Mouse (Mus musculus): ENCODE measurements at regions not wholly inside any gene's neighbourhood (a gene's known extent, or its start where the extent isn't known, plus 50 kb on each side); places are given as distances from the start of the nearest gene placed in this dataset.
A peak's percentile ranks its signal among the peaks of the same experiment; 100 is the strongest.

DNA sequence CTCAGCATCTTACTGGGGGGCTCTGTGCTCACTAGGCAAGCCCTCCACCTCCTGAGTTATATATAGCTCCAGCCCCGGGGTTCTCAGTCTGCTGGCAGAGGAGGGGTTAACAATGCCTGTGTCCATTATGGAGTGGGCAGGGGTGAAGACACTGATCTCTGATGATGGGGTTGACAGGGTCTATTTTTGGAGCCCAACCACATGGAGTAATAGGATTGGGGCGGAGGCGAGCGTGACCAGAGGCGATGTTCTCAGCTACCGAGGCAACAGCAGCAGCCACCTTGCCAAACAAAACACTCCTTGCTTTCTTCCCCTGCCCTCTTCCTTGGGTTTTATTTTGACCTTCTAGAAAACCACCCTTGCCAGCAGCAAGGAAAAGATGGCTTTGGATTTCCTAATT is 141.1 kb upstream of the Gli2 start:
- ATAC-seq (no peak), DNase-seq (no peak)
- Histone ChIP-seq H3K4me3 (ENCODE audit: low read depth, low read length) (no peak overlapping the region), H3K9ac (replicated peaks) (no peak overlapping the region), H3K4me1 (ENCODE audit: insufficient read depth) (peaks cover 11% of the 10 kb centered on the region), H3K27ac (ENCODE audit: low read depth) (no peak overlapping the region), H3K9me3 (ENCODE audit: low read length) (no peaks in the 10 kb centered on the region), H3K36me3 (replicated peaks; ENCODE audit: insufficient read depth, low read length) (no peaks in the 10 kb centered on the region), H3K4me2 (ENCODE audit: low read depth, low read length) (no peak overlapping the region), H3K27me3 (ENCODE audit: insufficient read depth, low read length) (no peaks in the 10 kb centered on the region)
- TF ChIP-seq CTCF (IDR thresholded peaks at IDR 0.05; ENCODE audit: low read depth), result no peak
- TF ChIP-seq EP300 (IDR thresholded peaks at IDR 0.05; ENCODE audit: low read depth), result no peak
- 80% methylated on average over 6 of the region's 6 CpGs for WGBS (ENCODE audit: insufficient replicate concordance)

DNA sequence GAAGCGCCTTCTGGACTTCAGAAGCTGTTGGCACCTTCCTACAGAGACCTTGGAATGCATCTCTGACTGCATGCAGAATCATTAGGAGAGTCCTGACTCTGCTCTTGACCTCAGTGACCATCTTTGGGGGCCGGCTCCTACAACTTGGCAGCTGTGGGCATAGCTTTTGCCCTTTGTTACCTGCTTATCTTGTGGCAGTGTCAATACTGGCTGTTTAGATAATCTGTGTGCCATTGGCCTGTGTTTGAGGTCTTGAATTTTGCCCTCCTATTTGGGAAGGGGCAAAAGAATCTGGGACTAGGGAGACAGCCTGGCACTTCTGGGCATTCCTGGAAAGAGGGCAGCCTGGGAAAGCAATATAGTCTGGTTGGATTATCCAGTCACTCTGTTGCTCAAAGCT is 137.8 kb upstream of the Gli2 start:
- H3K27me3 ChIP-seq (ENCODE audit: insufficient read depth, low read length), result no peaks in the 10 kb centered on the region
- peaks cover 14% of the 10 kb centered on the region for H3K4me1 ChIP-seq (ENCODE audit: insufficient read depth)
- H3K27ac ChIP-seq (ENCODE audit: low read depth), result no peak overlapping the region
- peak; percentile 41 for ATAC-seq
- no peak overlapping the region for H3K4me2 ChIP-seq (ENCODE audit: low read depth, low read length)
- WGBS (ENCODE audit: insufficient replicate concordance), result 55% methylated on average over 2 of the region's 2 CpGs
- no peak for DNase-seq
- no peak overlapping the region for H3K9ac ChIP-seq (replicated peaks)
- no peak overlapping the region for H3K4me3 ChIP-seq (ENCODE audit: low read depth, low read length)
- no peaks in the 10 kb centered on the region for H3K36me3 ChIP-seq (replicated peaks; ENCODE audit: insufficient read depth, low read length)
- TF ChIP-seq EP300 (IDR thresholded peaks at IDR 0.05; ENCODE audit: low read depth), result 0 out of 2 replicates have a peak, but pooled peaks have one; percentile 22
- no peak for TF ChIP-seq CTCF (IDR thresholded peaks at IDR 0.05; ENCODE audit: low read depth)
- H3K9me3 ChIP-seq (ENCODE audit: low read length), result no peaks in the 10 kb centered on the region

DNA sequence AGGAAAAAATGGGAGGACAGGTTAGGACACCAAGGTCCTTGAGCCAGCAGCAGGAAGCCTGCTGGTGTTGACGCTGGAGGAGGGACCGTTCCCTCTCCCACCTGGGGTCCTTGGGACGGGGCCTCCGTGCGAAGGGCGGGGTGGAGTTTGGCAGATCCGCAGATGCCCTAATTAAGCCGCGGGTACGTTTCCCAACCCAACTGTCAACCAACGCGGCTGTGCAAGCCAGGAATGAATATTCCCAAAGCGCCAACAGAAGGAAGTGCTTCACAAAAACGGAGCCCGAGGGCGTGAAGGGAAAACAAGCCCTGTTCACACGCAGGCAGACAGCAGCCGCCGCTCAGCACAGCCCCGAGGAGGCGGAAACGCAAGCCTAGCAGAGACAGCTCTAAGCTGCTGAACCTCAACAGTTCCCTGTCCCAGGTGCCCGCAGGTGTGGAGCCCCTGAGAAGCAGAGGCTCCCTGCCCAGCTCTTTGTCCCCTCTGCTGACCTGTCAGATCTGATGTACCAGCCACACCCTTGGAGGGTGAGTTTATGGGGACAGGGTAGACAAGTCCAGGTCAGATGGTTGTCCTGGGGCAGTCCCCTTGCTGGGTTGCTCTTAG is 136.1 kb upstream of the Gli2 start:
- no peak for DNase-seq

DNA sequence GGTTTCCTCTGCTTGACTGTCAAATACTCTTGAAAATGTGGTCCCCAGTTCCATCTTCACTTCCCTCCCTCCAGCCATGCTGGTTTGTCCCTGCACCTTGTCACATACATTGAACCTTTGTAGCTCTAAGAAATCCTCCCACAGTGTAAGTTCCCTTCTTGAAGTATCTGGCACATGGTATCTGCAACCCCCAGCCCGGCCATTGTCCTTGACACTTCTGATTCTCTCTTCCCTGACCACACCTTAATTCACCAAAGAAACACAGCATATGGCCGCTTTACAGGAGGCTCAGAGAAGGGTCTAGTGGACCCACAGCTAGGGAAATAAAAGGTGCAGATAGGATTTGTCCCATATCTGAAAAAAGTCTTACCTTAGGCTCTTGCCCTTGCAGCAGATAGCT is 133.9 kb upstream of the Gli2 start:
- no peak for DNase-seq
- Histone ChIP-seq H3K36me3 (replicated peaks; ENCODE audit: insufficient read depth, low read length) (no peaks in the 10 kb centered on the region), H3K4me2 (ENCODE audit: low read depth, low read length) (no peak overlapping the region), H3K4me3 (ENCODE audit: low read depth, low read length) (no peak overlapping the region), H3K4me1 (ENCODE audit: insufficient read depth) (peaks cover 11% of the 10 kb centered on the region), H3K27ac (ENCODE audit: low read depth) (no peak overlapping the region), H3K27me3 (ENCODE audit: insufficient read depth, low read length) (no peaks in the 10 kb centered on the region), H3K9me3 (ENCODE audit: low read length) (no peaks in the 10 kb centered on the region), H3K9ac (replicated peaks) (no peak overlapping the region)
- 67% methylated on average over 2 of the region's 2 CpGs for WGBS (ENCODE audit: insufficient replicate concordance)
- TF ChIP-seq CTCF (IDR thresholded peaks at IDR 0.05; ENCODE audit: low read depth) (no peak), EP300 (IDR thresholded peaks at IDR 0.05; ENCODE audit: low read depth) (no peak)
- no peak for ATAC-seq

More for the DNA sequence above, 136.1 kb upstream of the Gli2 start:
- no peaks in the 10 kb centered on the region for H3K9me3 ChIP-seq (ENCODE audit: low read length)
- H3K4me3 ChIP-seq (ENCODE audit: low read depth, low read length), result no peak overlapping the region
- no peaks in the 10 kb centered on the region for H3K27me3 ChIP-seq (ENCODE audit: insufficient read depth, low read length)
- no peak for ATAC-seq
- no peak for TF ChIP-seq EP300 (IDR thresholded peaks at IDR 0.05; ENCODE audit: low read depth)
- TF ChIP-seq CTCF (IDR thresholded peaks at IDR 0.05; ENCODE audit: low read depth), result no peak
- no peak overlapping the region for H3K27ac ChIP-seq (ENCODE audit: low read depth)
- 6% methylated on average over 23 of the region's 23 CpGs for WGBS (ENCODE audit: insufficient replicate concordance)
- H3K4me2 ChIP-seq (ENCODE audit: low read depth, low read length), result peak overlapping the region; percentile 35
- H3K9ac ChIP-seq (replicated peaks), result peak overlapping the region; percentile 12; the same call in 1 of the 2 replicates
- peaks cover 14% of the 10 kb centered on the region for H3K4me1 ChIP-seq (ENCODE audit: insufficient read depth)
- no peaks in the 10 kb centered on the region for H3K36me3 ChIP-seq (replicated peaks; ENCODE audit: insufficient read depth, low read length)

DNA sequence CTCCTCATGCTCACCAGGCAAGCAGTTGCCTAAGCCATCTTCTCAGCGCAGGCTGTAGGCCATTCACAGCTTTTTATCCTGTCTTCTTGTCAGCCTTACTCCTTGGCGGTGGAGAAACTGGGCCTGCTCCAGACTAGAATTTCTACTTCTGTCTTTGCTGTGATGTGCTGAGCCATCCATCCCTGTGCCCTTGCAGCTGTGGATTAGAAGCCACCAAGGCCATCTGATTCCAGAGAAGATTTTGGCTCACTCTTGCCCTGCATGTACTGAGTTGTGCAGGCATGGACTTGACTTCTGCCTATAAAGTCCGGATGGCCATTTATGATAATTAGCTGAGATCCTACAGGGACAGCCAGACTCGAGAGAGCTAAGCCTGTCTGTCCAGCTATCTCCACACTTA is 133.4 kb upstream of the Gli2 start:
- peaks cover 11% of the 10 kb centered on the region for H3K4me1 ChIP-seq (ENCODE audit: insufficient read depth)
- H3K4me3 ChIP-seq (ENCODE audit: low read depth, low read length), result no peak overlapping the region
- H3K9me3 ChIP-seq (ENCODE audit: low read length), result no peaks in the 10 kb centered on the region
- no peak for ATAC-seq
- 75% methylated on average over 4 of the region's 4 CpGs for WGBS (ENCODE audit: insufficient replicate concordance)
- no peak overlapping the region for H3K27ac ChIP-seq (ENCODE audit: low read depth)
- H3K36me3 ChIP-seq (replicated peaks; ENCODE audit: insufficient read depth, low read length), result no peaks in the 10 kb centered on the region
- TF ChIP-seq CTCF (IDR thresholded peaks at IDR 0.05; ENCODE audit: low read depth) (no peak), EP300 (IDR thresholded peaks at IDR 0.05; ENCODE audit: low read depth) (no peak)
- H3K4me2 ChIP-seq (ENCODE audit: low read depth, low read length), result no peak overlapping the region
- no peaks in the 10 kb centered on the region for H3K27me3 ChIP-seq (ENCODE audit: insufficient read depth, low read length)
- H3K9ac ChIP-seq (replicated peaks), result no peak overlapping the region
- no peak for DNase-seq

DNA sequence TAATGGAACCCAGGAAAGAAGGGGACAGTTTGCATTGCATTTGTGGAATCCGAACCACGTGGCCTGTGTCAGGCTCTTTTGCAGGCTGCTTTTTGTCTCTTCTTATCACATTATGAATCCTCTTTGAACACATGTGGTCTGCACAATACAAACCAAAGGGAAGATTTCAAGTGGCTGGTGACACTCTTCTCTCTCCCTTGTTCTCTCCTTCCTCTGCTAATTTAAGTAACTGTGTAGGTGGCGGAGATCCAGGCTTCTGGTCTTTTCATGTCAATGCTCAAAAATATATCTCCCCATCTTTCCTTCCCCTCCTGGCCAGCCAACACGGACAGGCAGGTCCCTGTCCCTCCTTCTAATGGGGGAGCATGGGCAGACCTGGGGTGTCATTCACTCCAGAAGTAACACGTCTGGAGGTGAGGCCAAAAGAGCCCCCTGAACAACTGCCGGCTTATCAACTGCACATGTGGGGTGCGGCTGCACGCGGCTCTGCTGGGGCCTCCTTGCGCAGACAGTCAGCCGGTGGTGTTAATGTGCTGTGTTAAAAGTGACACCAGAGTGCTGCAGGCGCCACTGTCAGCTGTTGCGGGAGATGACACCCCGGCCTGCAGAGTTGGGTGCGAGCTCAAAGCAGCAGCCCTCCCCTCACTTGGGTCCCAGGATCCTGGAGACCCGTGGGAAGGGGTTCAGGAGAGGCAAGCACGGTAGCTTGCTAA is 130.3 kb upstream of the Gli2 start:
- Histone ChIP-seq H3K9me3 (ENCODE audit: low read length) (no peaks in the 10 kb centered on the region), H3K9ac (replicated peaks) (no peak overlapping the region), H3K36me3 (replicated peaks; ENCODE audit: insufficient read depth, low read length) (no peaks in the 10 kb centered on the region), H3K4me2 (ENCODE audit: low read depth, low read length) (no peak overlapping the region), H3K27ac (ENCODE audit: low read depth) (no peak overlapping the region), H3K4me1 (ENCODE audit: insufficient read depth) (no peaks in the 10 kb centered on the region), H3K4me3 (ENCODE audit: low read depth, low read length) (no peak overlapping the region), H3K27me3 (ENCODE audit: insufficient read depth, low read length) (no peaks in the 10 kb centered on the region)
- WGBS (ENCODE audit: insufficient replicate concordance), result 68% methylated on average over 17 of the region's 17 CpGs
- no peak for ATAC-seq
- no peak for TF ChIP-seq EP300 (IDR thresholded peaks at IDR 0.05; ENCODE audit: low read depth)
- no peak for TF ChIP-seq CTCF (IDR thresholded peaks at IDR 0.05; ENCODE audit: low read depth)
- DNase-seq, result no peak

Measured in liver, postnatal 0 days (tissue).